Comparison of ENCODE assay signal across 38 mouse cellular contexts in the genomic region with DNA sequence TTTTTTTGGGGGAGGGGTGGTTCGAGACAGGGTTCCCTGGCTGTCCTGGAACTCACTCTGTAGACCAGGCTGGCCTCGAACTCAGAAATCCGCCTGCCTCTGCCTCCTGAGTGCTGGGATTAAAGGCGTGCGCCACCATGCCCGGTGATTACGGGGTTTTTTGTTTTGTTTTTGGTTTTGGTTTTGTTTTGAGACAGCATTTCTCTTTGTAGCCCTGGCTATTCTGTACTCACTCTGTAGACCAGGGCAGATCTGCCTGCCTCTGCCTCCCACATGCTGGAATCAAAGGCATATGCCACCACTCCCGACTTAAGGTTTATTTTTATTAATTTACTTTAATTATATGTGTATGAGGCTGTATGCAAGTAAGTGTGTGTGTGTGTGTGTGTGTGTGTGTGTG. TPM values are rescaled to one million over a fixed set of nuclear protein-coding genes. Genes with fewer than 3 reads are reported as not detected.
"Had no signal": no experiment of that assay in that cellular context is flagged by ENCODE, and none has a peak within 500 bp of the region (broad histone marks: within the 10 kb centered on the region; RNA-seq: fewer than 3 reads in every experiment).

No protein-coding gene starts in this region.

RNA-seq across cellular contexts. Expression of gene Phldb3, which starts 7.8 kb away (rescaled TPM):
- total RNA-seq: left cerebral cortex, adult 2 months had no signal
- polyA plus RNA-seq: heart, embryonic 12.5 days; heart, embryonic 13.5 days; heart, embryonic 14.5 days; heart, postnatal 0 days; hindbrain, embryonic 10.5 days; hindbrain, embryonic 12.5 days; hindbrain, embryonic 13.5 days; hindbrain, embryonic 14.5 days; hindbrain, embryonic 15.5 days; hindbrain, embryonic 16.5 days; hindbrain, postnatal 0 days had no signal

RNA-seq across cellular contexts. Expression of gene Lypd3, which starts 18.0 kb away (rescaled TPM):
- total RNA-seq: heart, postnatal 10 days; heart, postnatal 14 days; heart, postnatal 25 days; heart, postnatal 36 days; heart, postnatal 4 days; hematopoietic stem cell, adult 5-6 weeks had no signal
- polyA plus RNA-seq: heart, embryonic 14.5 days; heart, postnatal 0 days; hindbrain, embryonic 13.5 days had no signal

RNA-seq across cellular contexts. Expression of gene Zfp575, which starts 30.9 kb away (rescaled TPM):
- total RNA-seq: hematopoietic stem cell, adult 5-6 weeks had no signal

RNA-seq across cellular contexts. Expression of gene Tex101, which starts 58.1 kb away (rescaled TPM):
- total RNA-seq: heart, postnatal 10 days; heart, postnatal 14 days; heart, postnatal 25 days; heart, postnatal 36 days; heart, postnatal 4 days; hematopoietic stem cell, adult 5-6 weeks; hindbrain, postnatal 0 days; layer of hippocampus, adult 18-20 months; layer of hippocampus, adult 2 months; layer of hippocampus, adult 8-10 months; layer of hippocampus, postnatal 10 days; layer of hippocampus, postnatal 14 days; layer of hippocampus, postnatal 25 days; layer of hippocampus, postnatal 36 days; left cerebral cortex, adult 18-20 months; left cerebral cortex, adult 2 months; left cerebral cortex, adult 8-10 months had no signal
- polyA plus RNA-seq: heart, embryonic 11.5 days; heart, embryonic 12.5 days; heart, embryonic 13.5 days; heart, embryonic 14.5 days; heart, embryonic 15.5 days; heart, embryonic 16.5 days; heart, postnatal 0 days; hindbrain, embryonic 10.5 days; hindbrain, embryonic 11.5 days; hindbrain, embryonic 12.5 days; hindbrain, embryonic 13.5 days; hindbrain, embryonic 14.5 days; hindbrain, embryonic 15.5 days; hindbrain, embryonic 16.5 days; hindbrain, postnatal 0 days; intestine, embryonic 14.5 days; intestine, postnatal 0 days; kidney, adult 2 months; kidney, embryonic 14.5 days; kidney, embryonic 15.5 days; kidney, postnatal 0 days; large intestine, adult 2 months had no signal
